Mouse (Mus musculus) ovary, postnatal 10 days (tissue): ENCODE measurements around the gene Lnx2.

ENCODE experiments used
- DNase-seq: peaks from one replicate; pipeline ENCODE4 v3.0.0; 2022; ENCODE audit warnings: low spot score

The Lnx2 gene

GRCm38 (mm10) chr5:147076799-147077165 lies 396 bp upstream of the Lnx2 start, which contains the start of gene Polr1d:
Gene Polr1d (plus strand): TSS chr5:147077050.
- DNase-seq, result no peak

GRCm38 (mm10) chr5:147075103-147076025 lies 1.0 kb downstream of the Lnx2 start:
- no peak for DNase-seq

- no peak for DNase-seq
Observed at GRCm38 (mm10) chr5:147073805-147074204, 2.6 kb downstream of the Lnx2 start.

GRCm38 (mm10) chr5:147071886-147072285 lies 4.5 kb downstream of the Lnx2 start:
- DNase-seq, result no peak

- no peak for DNase-seq
Observed at GRCm38 (mm10) chr5:147070791-147071516, 5.4 kb downstream of the Lnx2 start.

GRCm38 (mm10) chr5:147068876-147069275 lies 7.5 kb downstream of the Lnx2 start:
- no peak for DNase-seq

- DNase-seq, result no peak
Observed at GRCm38 (mm10) chr5:147066965-147067364, 9.4 kb downstream of the Lnx2 start.

GRCm38 (mm10) chr5:147066129-147066528 lies 10.3 kb downstream of the Lnx2 start:
- DNase-seq, result no peak

- no peak for DNase-seq
Observed at GRCm38 (mm10) chr5:147063215-147063661, 13.1 kb downstream of the Lnx2 start.

GRCm38 (mm10) chr5:147060024-147060423 lies 16.4 kb downstream of the Lnx2 start:
- DNase-seq, result no peak

- no peak for DNase-seq
Observed at GRCm38 (mm10) chr5:147059319-147059718, 17.1 kb downstream of the Lnx2 start.

GRCm38 (mm10) chr5:147058661-147059060 lies 17.7 kb downstream of the Lnx2 start:
- no peak for DNase-seq

- DNase-seq, result no peak
Observed at GRCm38 (mm10) chr5:147057626-147058414, 18.6 kb downstream of the Lnx2 start.

- DNase-seq, result no peak
Observed at GRCm38 (mm10) chr5:147056712-147057290, 19.6 kb downstream of the Lnx2 start.

- no peak for DNase-seq
Observed at GRCm38 (mm10) chr5:147055572-147056245, 20.7 kb downstream of the Lnx2 start.

GRCm38 (mm10) chr5:147054747-147055270 lies 21.6 kb downstream of the Lnx2 start:
- DNase-seq, result no peak

- no peak for DNase-seq
Observed at GRCm38 (mm10) chr5:147054328-147054727, 22.1 kb downstream of the Lnx2 start.

GRCm38 (mm10) chr5:147053481-147053880 lies 22.9 kb downstream of the Lnx2 start:
- DNase-seq, result no peak

- no peak for DNase-seq
Observed at GRCm38 (mm10) chr5:147053071-147053470, 23.3 kb downstream of the Lnx2 start.

- DNase-seq, result no peak
Observed at GRCm38 (mm10) chr5:147052309-147052558, 24.2 kb downstream of the Lnx2 start.
